Mouse (Mus musculus): ENCODE measurements around the gene Vash2. TPM values are rescaled to one million over a fixed set of nuclear protein-coding genes. Genes with fewer than 3 reads are reported as not detected.
"Not testable (repeated sequence)": the region's sequence is repeated elsewhere in the genome, so short reads cannot be mapped to it uniquely, and the experiment has no call there.

Vash2 gene
- total RNA-seq, 2 experiments from 2014 or later, result 0.21 to 0.64 TPM

DNA sequence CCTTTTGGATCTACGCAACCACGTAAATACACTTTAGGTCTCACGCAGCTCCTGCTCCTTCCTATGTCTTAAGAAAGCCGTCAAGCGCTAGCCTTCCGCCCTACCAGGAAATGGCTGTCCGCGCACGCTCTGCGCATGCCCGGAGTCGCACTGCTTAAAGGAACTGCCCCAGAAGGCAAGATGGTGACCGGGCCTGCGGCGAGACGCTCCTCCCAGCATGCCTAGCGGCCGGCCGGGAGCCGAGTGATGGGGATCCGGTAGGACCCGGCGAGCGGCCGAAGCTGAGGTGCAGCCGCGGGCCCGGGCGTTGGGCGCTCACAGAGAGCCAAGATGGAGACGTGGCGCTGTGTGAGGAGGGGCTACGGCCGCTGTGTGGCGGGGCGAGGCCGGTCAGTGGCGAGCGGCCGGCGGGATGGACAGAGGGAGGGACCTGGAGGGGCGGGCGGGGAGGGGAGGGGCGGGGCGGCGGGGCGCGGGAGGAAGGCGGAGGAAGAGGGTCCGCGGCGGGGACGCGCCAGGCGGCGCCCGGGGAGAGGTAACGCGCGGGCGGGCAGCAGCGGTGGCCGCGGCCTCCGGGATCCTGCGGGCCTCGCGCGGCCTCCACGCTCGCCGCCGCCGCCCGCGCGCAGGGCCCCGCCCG, 50.6 kb downstream of the Vash2 start:
- ATAC-seq (replicated peaks; ENCODE audit: poor library complexity, severe bottlenecking), result peak; percentile 92

DNA sequence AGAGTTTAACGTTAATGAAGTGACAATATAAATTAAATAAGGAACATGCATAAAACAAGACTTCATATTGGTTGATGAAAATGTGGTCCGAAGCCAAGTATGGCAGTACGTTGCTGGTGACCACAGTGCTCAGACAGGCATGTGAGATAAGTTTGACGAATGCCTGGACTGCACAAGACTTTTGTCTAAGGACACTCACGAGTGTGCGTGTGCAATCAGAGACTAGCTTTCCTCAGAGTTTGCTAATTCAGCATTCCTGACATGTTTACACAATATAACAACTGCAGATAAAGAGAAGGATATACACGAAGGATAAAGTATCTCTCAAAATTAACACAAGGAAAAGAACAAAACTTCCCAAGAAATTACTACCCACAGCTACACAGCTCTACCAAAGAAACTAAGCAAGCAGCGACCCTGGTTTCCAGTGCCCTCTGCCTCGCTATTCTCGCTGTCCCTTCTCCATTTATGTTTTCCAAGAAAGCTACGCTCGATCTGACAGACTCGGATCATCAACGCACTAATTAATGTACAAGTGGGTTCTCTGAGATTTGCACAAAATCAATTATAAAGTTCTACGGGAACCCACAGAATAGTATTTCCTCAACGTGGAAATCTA, 51.2 kb downstream of the Vash2 start:
- peak; percentile 26 for ATAC-seq (replicated peaks; ENCODE audit: poor library complexity, severe bottlenecking)

GRCm38 (mm10) chr1:190927311-190927710, 51.8 kb downstream of the Vash2 start:
- no peak for ATAC-seq (replicated peaks; ENCODE audit: poor library complexity, severe bottlenecking)

DNA sequence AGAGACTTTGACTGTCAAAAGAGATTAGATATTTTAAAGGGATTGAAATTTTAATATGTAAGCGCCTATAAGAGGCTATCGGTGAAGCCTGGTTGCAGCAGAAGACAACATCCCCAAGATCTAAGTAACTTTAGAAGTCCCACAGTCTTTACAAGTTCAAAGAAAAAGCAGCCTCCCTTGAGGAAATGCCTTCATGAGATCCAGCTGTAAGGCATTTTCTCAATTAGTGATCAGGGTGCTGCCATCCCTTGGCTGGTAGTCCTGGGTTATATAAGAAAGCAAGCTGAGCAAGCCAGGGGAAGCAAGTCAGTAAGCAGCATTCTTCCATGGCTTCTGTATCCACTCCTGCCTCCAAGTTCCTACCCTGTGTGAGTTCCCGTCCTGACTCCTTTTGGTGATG, 54.3 kb downstream of the Vash2 start, which contains the start of gene Angel2:
Angel2 (plus strand) TSS at position 301 of the 400 bp plus-strand sequence.
- ATAC-seq (replicated peaks; ENCODE audit: poor library complexity, severe bottlenecking), result not testable (repeated sequence)

DNA sequence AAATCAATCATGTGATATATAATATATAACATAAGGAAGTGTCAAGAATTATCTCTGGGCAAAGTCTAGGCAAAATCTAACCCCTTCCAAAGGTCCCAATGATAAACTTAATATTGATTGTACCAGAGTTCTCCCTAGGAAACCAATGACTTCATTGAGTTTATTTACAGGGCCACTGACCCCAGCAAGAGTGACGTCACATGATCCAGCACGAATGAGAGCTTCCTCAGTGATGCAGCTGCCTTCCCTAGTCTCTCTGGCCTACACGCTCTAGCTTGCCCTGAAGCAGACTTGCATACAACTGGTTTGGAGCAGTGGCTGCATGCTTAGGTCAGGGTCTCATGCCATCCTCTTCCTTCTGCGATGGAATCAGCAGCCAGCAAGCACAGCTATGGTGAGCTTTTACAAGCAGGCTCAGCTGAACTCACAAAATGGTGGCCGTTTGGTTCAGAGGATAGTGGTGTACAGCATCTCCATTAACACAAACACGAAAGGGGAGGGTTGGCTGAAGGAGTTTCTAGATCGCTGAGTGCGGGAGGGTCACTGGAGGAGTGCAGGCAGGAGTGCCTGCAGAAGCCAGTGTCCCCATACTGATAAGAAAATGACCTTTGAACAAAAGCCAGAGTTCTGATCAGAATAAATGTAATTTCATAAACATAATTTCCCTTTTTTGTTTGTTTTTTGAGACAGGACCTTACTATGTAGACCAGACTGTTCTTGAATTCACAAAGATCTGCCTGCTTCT, 59.2 kb downstream of the Vash2 start:
- no peak for ATAC-seq (replicated peaks; ENCODE audit: poor library complexity, severe bottlenecking)

GRCm38 (mm10) chr1:190918938-190919337, 60.2 kb downstream of the Vash2 start:
- ATAC-seq (replicated peaks; ENCODE audit: poor library complexity, severe bottlenecking), result no peak

DNA sequence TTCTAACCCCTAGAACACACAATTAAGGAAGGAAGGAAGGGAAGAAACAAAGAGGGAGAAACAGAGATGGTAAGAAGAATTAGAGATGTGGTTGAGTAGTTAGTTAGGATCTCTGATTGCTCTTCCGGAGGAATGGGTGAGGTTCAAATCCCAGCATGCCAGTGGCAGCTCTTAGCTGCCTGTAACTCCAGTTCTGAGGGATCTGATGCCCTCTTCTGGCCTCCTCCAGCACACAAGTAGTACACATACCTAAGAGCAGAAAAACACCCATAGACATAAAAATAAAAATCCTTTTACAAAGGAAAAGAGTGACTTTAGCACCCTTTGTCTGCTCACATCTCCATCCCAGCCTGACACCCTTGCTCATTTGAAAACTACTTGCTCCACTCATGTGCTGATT, 66.5 kb downstream of the Vash2 start:
- no peak for ATAC-seq (replicated peaks; ENCODE audit: poor library complexity, severe bottlenecking)

GRCm38 (mm10) chr1:190911415-190912123, 67.5 kb downstream of the Vash2 start, which contains the start of gene Rps6kc1:
Rps6kc1 (minus strand) TSS chr1:190911770.
- peak; percentile 75 for ATAC-seq (replicated peaks; ENCODE audit: poor library complexity, severe bottlenecking)

DNA sequence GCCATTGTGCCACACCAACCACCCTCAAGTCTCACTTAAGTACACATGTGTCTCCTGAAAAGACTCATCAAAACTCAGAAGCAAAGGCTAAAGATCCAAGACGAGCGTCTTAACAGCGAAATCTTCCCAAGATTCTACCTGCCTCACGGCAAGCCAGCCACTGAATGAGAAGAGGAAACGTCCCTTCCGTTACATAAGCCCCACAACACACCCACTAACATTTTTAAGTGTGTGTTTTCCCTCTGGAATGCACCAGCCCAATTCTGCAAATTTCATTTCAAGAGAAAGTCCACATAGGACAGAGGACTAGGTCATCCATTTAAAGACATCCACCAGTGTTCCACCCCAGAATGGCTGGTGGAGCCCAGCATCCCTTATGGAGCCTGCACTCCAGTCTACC, 68.3 kb downstream of the Vash2 start:
- ATAC-seq (replicated peaks; ENCODE audit: poor library complexity, severe bottlenecking), result no peak

- ATAC-seq (replicated peaks; ENCODE audit: poor library complexity, severe bottlenecking), result no peak
These were observed 74.4 kb downstream of the Vash2 start for GRCm38 (mm10) chr1:190904714-190905113.

DNA sequence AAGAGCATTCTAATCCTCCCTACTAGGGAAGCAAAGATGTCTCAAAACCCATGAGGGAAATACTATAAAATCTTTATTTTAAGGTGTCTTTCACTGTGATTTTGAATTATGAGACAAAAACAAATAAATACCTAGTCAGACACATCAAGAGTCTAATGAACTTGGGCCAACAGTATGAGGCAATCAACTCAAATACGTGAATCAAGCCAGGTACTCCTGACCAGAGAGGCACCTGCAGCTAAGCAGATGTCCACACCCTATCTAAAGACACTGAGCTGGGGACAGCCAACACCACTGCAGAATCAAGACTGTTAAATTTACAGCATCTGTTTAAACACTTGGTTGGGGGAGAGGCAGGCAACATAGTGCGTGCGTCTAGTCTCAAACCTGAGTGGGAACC, 75.0 kb downstream of the Vash2 start:
- ATAC-seq (replicated peaks; ENCODE audit: poor library complexity, severe bottlenecking), result no peak

DNA sequence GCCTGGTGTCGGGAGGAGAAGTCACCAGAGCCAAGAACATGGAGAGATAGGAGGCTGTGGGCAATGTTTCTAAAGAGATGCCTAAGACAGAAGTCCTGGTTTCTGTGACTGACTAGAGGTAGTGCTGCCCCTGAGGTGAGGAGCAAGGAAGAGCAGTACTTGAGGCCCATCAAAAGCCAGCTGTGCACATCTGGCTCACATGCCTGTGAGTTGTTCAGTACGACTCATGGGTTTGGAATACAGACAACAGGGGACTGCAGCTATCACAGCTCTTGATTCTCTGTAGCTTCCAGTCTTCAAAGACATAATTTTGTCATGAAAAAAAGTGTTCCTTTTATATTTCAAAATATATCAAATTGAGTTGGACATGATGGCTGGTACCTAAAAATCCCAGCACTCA, 78.0 kb downstream of the Vash2 start:
- ATAC-seq (replicated peaks; ENCODE audit: poor library complexity, severe bottlenecking), result no peak

DNA sequence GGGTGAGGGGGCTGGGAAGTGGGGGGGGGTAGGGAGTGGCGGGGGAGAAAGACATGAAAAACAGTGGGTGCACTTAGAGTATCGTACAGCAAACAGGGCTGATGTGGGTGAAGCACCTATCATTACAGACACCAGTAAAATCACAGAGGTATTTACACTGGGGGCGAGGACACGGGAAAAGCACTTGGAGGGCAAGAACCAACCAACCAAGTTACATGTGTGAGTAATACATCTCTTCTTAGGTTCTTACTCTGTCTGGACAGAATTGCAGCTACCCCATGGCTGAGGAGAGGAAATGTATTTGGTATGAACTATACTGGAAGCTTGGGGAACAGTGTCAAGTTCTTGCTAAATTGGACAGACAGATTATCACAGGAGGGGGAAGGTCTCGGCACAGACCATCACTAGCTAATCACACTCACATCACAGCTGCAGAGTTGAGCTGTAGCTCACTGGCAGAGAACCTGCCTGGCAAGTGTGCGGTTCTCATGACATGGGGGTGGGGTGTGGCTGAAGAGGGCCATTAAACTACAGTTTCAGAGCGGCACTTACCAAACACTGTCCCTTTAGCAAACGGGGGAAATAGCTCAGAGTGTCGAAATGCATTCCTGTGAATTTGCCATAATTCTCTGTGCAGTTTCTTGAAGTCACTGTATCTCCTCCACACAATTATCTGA, 80.1 kb downstream of the Vash2 start:
- ATAC-seq (replicated peaks; ENCODE audit: poor library complexity, severe bottlenecking), result 0 out of 2 replicates have a peak, but pooled peaks have one; percentile 20

GRCm38 (mm10) chr1:190898186-190898585, 80.9 kb downstream of the Vash2 start:
- no peak for ATAC-seq (replicated peaks; ENCODE audit: poor library complexity, severe bottlenecking)

Other genes starting within 250 kb of the Vash2 start
- gene Rps6kc1, start 67.5 kb downstream of the Vash2 start, total RNA-seq (2014; fragmentation: Nextera tagmentation), result 5.1 and 6.7 TPM in 2 replicates
- 9.4 and 16.0 TPM in 2 replicates for gene Rps6kc1, start 67.5 kb downstream of the Vash2 start, total RNA-seq (2017)
- gene Angel2, start 54.2 kb downstream of the Vash2 start, total RNA-seq (2014; fragmentation: Nextera tagmentation), result 27.0 and 34.8 TPM in 2 replicates
- 29.4 and 49.4 TPM in 2 replicates for gene Angel2, start 54.2 kb downstream of the Vash2 start, total RNA-seq (2017)
- gene Flvcr1, start 46.9 kb upstream of the Vash2 start, total RNA-seq (2014; fragmentation: Nextera tagmentation), result 25.1 and 29.5 TPM in 2 replicates
- 27.0 and 32.6 TPM in 2 replicates for gene Flvcr1, start 46.9 kb upstream of the Vash2 start, total RNA-seq (2017)
- not detected in 2 replicates for gene Spata45, start 57.3 kb upstream of the Vash2 start, total RNA-seq (2014; fragmentation: Nextera tagmentation)
- not detected in 2 replicates for gene Spata45, start 57.3 kb upstream of the Vash2 start, total RNA-seq (2017)
- 4.0 and 21.4 TPM in 2 replicates for gene Tatdn3, start 83.6 kb upstream of the Vash2 start, total RNA-seq (2014; fragmentation: Nextera tagmentation)
- 9.3 and 12.5 TPM in 2 replicates for gene Tatdn3, start 83.6 kb upstream of the Vash2 start, total RNA-seq (2017)
- 11.1 and 12.6 TPM in 2 replicates for gene Nsl1, start 83.7 kb upstream of the Vash2 start, total RNA-seq (2014; fragmentation: Nextera tagmentation)
- 14.1 and 17.6 TPM in 2 replicates for gene Nsl1, start 83.7 kb upstream of the Vash2 start, total RNA-seq (2017)
- not detected in 2 replicates for gene Batf3, start 118.6 kb upstream of the Vash2 start, total RNA-seq (2014; fragmentation: Nextera tagmentation)
- not detected in 2 replicates for gene Batf3, start 118.6 kb upstream of the Vash2 start, total RNA-seq (2017)
- not detected in 2 replicates for gene Fam71a, start 185.5 kb upstream of the Vash2 start, total RNA-seq (2014; fragmentation: Nextera tagmentation)
- gene Fam71a, start 185.5 kb upstream of the Vash2 start, total RNA-seq (2017), result 0.17 and 1.1 TPM in 2 replicates
- not detected in 2 replicates for gene Atf3, start 238.7 kb upstream of the Vash2 start, total RNA-seq (2014; fragmentation: Nextera tagmentation)
- 8.7 and 12.8 TPM in 2 replicates for gene Atf3, start 238.7 kb upstream of the Vash2 start, total RNA-seq (2017)

Measured in granulocyte monocyte progenitor cell, adult 5-6 weeks (primary cell).